Mouse (Mus musculus): ENCODE measurements at regions not wholly inside any gene's neighbourhood (a gene's known extent, or its start where the extent isn't known, plus 50 kb on each side); places are given as distances from the start of the nearest gene placed in this dataset.

DNA sequence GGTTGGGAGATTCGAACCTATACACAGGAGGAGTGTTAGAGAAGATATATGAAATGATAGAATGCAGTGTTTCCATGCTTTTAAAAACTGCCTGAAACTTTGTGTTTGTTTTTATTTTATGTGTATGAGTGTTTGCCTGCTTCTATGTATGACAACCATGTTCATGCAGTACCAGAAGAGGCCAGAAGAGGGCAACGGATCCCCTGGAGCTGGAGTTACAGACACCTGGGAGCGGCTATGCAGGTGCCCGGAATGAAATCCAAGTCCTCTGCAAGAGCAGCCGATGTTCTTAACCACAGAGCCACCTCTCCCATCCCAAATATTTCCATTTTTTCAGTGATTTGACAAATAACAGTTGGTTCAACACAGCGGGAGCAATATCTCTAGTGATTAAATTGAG, 247.5 kb upstream of the Dio3 start:
- peak; percentile 33 for DNase-seq

DNA sequence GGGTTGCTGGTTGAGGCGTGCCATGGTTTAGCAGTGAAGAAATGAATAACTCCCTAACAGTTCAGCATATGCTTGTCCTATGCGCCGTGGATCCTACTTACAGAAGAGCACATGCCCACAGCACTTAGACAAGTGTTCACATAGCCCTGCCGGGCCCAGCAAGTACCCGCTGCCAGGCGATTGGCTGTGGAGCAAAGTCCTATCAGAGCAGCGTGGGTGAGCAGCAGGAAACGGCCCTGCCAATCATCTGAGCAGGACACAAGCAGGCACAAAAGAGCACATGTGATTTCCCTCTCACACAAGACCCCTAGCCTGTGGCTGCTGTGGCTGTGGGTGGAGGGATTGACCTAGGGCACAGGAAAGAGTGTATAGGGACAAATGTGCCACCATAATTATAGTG, 243.7 kb upstream of the Dio3 start:
- no peak for DNase-seq

DNA sequence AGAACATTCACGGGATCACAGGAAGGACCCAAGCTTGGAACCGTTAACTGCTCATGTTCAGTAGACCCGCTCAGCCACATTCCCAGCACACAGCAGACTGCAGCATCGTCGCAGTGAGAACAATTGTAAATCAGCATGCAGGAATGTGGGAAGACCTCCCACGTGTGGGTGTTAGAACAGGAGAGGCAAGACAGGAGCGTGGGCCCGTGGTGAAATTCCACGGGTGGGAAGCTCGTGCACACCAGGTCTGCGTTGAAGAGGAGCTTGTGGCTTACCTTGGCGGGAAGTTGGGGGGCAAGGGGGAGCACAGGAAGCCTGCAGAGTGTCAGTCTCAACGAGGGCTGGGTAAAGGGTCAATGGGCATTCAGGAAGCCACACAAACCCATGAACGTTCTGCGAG, 238.2 kb upstream of the Dio3 start:
- no peak for DNase-seq

- DNase-seq, result no peak
These were observed 237.1 kb upstream of the Dio3 start for GRCm38 (mm10) chr12:110041782-110042181.

GRCm38 (mm10) chr12:110044266-110044665, 234.6 kb upstream of the Dio3 start:
- no peak for DNase-seq

DNA sequence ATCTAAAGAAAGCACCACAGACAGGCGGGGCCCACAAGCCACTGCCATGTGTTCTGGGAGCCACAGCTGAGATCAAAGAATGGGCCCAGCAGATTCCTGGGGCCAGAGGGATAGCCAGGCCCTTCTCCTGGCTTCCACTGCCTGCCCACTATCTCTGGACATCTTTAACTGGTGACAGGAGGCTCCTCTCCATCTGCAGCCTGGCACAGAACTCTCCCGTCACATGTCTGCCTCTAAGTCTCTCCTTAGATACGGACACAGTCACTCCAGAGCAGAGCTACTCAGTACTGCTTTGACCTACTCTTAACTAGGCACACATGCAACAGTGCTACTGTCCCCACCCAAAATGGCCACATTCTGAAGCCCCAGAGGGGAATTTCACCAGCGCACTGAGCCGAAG, 234.1 kb upstream of the Dio3 start:
- DNase-seq, result no peak

GRCm38 (mm10) chr12:110045770-110046330, 233.0 kb upstream of the Dio3 start:
- DNase-seq, result no peak

DNA sequence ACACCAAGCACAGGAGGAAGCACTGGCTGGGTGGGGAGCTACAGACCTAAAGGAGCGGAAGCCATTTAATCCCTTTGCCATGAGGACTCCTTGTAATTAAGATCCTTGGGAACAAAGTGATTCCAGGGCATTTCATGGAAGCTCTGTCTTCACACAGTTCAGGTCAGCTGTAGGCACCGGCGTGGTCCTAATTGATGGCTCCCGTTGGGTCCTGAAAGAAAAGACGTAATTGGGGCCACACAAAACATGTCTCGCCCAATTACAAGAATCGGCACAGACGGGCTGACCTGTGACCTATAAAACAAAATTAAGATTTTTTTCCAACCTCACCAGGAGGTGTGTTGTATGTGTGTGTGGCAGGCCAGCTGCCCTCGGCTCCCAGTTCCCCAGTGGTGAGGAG, 232.3 kb upstream of the Dio3 start:
- no peak for DNase-seq

GRCm38 (mm10) chr12:110047466-110048250, 231.2 kb upstream of the Dio3 start:
- DNase-seq, result no peak

DNA sequence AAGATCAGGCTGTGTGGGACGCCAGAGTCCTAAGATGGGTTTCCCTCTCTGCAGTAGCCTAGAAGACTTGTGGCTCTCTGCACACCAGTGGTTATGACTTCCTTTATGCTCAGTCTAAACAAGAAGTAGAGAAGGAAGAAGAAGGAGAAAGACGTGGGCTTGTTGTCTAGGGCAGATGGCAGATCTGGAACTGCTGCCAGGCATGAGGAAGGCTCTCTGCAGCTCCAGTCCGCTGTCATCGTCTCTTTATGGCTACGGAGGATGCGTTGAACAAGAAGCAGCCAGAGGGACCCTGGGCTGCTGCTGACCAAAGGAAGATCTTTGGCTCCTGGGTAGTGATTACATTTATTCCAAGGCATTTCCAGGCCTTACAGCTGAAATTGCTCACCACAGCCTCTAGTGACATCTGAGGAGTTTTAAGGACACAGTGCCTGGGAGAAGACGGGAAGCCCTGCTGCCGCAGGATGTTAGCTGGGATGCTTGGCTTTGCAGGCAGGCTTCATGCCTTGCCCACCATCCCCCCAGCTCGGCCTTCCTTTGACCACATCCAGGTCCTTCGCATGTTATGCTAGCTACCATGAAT, 229.6 kb upstream of the Dio3 start:
- DNase-seq, result no peak

DNA sequence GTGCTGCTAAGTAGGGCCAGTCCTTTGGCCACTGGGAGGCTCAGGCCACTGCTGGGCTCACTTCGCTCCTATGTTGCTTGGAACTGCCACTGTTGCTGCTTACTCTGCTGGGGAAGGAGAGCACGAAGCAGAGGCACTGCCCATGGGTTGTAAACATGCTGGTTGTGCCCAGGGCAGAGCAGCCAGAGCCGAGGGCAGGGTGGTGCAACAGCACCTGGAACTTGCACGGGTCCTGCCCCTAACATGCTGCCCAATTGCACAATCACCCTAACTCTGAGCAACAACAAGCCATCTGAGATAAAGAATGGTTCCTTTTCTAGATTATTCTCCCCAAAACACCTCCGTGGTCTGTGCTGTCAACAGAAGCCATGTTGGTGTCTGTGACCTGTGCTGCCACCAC, 219.5 kb upstream of the Dio3 start:
- no peak for DNase-seq

DNA sequence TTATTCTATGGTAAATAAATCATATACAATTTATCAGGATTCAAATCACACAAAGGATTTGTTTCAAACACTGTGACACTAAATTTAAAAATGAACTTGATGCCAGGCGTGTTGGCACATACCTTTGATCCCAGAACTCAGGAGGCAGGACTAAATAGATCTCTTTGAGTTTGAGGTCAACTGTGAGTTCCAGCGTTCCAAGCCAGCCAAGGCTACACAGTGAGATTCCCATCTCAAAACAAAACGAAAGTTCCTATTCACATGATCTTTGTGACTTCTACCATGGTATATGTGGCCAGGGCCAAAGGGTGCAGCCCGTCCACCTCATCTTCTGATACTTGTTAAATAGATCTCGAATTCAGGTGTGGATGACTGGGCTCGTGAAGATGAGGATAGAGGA, 216.9 kb upstream of the Dio3 start:
- DNase-seq, result no peak

DNA sequence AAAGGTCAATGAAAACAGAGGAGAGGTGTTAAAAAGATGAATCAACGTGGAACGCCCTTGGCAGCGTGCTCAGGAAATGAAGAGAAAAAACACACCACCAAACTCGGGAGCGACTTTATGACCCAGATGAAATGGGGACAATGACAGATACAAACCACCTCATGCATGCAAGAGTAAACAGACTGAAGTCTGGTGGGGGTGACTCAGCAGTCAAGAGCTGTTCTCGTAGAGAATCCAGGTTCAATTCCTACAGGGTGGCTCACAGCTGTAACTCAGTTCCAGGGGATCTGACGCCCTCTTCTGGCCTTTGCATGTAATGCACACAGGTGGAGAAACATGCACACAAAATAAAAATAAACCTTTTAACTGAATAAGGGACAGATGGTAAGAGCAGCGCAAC, 215.9 kb upstream of the Dio3 start:
- DNase-seq, result no peak

DNA sequence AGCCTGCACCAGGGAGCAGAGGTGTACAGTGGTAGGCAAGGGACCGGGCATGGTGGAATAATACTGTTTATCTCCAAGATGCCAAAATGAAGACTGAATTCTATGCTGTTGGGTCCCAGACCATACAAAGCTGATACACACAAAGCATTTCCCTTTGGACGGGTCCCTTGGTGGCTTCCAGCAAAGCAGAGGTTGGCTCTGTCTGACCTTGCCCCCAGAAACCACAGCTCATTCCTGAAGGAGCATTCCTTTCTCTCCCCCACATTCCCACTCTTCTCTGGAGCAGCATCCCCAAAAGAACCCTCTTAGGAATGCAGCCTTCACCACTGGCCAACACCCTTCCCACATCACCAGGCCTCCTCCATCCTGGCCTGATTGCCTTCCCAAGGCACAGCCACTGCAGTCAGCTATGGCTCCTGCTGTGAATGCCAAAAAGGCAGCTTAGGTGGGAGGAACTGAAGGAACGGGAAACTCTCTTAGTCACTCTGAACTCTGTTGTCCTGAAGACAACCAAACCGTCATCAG, 212.4 kb upstream of the Dio3 start:
- no peak for DNase-seq

DNA sequence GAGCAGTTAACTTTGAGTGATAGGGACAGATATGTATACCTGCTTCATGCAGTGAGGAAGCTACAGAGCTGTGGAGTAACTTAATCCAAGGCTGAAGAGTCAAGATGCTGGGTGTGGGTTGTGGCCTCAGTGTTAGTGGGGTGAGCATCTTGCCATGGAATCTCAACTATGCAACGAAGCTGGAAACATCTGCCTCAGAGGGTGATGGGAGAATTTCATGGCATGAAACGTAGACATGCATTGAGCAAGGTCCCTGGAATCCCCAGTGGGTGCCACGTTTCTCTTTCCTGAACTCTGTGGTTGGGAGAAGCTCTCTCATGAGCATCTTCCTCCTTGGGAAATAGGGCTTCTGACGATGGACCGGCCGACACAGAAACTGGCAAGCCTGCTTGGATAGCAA, 208.4 kb upstream of the Dio3 start:
- no peak for DNase-seq

DNA sequence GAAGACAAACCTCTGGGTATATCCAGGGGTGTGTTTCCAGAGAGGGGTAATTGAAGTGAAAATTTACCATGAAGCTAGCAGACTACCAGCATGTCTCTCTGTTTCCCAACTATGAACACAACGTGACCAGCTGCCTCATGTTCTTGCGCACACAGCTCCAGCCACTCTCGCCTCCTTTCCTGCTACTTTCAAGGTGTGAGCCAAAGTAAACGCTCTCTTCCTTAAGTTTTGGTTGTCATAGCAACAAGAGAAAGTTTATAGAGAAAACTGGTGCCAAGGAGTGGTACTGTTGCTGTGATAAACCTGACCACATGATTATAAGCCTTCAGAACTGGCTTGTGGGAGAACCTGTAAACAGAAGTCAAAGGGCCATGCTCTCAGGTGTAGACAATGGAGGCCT, 207.0 kb upstream of the Dio3 start:
- DNase-seq, result no peak

GRCm38 (mm10) chr12:110074921-110075320, 203.9 kb upstream of the Dio3 start:
- DNase-seq, result no peak

DNA sequence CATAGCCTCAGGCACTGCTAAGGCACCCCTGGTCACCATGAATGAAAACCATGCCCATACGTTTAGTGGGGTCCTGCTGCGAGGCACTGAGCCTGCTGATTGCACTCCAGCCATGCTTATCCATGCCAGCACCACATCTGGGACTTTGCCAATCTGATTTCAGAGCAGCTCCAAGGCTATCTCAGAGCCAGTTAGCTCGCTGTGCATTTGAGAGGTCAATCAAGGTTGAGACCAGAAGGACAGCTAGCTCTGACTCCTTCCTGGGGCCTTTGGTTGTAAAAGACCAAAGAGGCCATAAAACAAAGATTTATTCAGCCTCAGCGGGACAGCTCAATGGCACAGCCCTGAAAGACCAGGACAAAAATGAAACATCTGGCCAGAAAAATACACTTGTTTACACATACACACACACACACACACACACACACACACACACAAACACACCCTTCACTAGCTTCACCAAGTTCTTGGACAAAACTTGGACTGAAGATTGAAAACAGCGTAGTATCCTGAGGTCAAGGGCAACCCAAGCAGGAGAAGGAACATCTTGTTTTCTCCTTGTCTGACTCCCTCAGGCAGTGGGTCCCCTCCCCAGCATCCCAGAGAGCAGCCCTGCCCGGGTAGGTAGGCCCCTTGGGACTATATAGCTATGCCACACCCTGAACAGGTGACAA, 201.5 kb upstream of the Dio3 start:
- no peak for DNase-seq

DNA sequence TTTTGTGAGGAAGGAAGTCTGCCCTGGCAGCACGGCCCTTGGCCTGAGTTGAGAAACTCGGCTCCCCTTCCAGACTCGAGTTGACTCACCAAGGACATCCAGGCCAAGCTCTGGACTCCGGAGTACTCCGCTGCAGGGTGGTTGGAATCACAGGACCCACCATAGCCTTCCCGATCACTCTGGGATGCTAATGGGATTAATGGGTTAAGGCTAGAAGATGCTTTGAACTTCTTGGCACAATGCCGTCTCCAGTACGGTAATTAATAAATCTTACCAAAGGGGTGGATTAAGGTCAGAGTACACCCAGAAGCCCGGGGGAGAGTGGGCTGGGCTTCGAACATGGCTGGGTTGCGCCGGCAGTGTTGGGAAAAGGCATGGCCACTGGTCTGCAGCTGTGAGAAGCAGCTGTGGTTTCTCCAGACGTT, 200.8 kb upstream of the Dio3 start:
- DNase-seq, result no peak

GRCm38 (mm10) chr12:110081831-110082615, 196.8 kb upstream of the Dio3 start:
- no peak for DNase-seq

GRCm38 (mm10) chr12:110082921-110083320, 195.9 kb upstream of the Dio3 start:
- DNase-seq, result no peak

GRCm38 (mm10) chr12:110083471-110083870, 195.4 kb upstream of the Dio3 start:
- DNase-seq, result no peak

- DNase-seq, result no peak
These were observed 191.9 kb upstream of the Dio3 start for GRCm38 (mm10) chr12:110086921-110087320.

Data from thymus, postnatal 25 days (tissue).